Mouse (Mus musculus): ENCODE measurements at regions not wholly inside any gene's neighbourhood (a gene's known extent, or its start where the extent isn't known, plus 50 kb on each side); places are given as distances from the start of the nearest gene placed in this dataset.

- TF ChIP-seq ZC3H11A (IDR thresholded peaks at IDR 0.05; ENCODE audit: borderline replicate concordance, low read depth, low read length) = no peak
- TF ChIP-seq CHD2 (IDR thresholded peaks at IDR 0.05; ENCODE audit: low read depth, low read length) = no peak
- no peak for TF ChIP-seq HCFC1 (IDR thresholded peaks at IDR 0.05; ENCODE audit: borderline replicate concordance, insufficient read depth, low read length)
- no peak for TF ChIP-seq MAFK (IDR thresholded peaks at IDR 0.05; ENCODE audit: insufficient read depth, low read depth, low read length)
Measured at GRCm38 (mm10) chr10:98751376-98752058, 162.7 kb upstream of the Atp2b1 start.
